Comparison of ENCODE assay signal across 15 mouse cellular contexts in genomic region chr11:95570827-95571619, GRCm38 (mm10). TPM values are rescaled to one million over a fixed set of nuclear protein-coding genes. Genes with fewer than 3 reads are reported as not detected.
A peak's percentile ranks its signal among the peaks of the same experiment; 100 is the strongest.
DNase-seq lines count a peak whose midpoint lies in the region; ATAC-seq and TF ChIP-seq lines count a peak whose summit lies in the region.
"Had no signal": no experiment of that assay in that cellular context is flagged by ENCODE, and none has a peak within 500 bp of the region (broad histone marks: within the 10 kb centered on the region; RNA-seq: fewer than 3 reads in every experiment).

No protein-coding gene starts in this region.

- H3K9me3 ChIP-seq in forebrain, embryonic 11.5 days (ENCODE audit: control insufficient read depth, low read length): no peaks in the 10 kb centered on the region
- no peaks in the 10 kb centered on the region for H3K9me3 ChIP-seq in forebrain, embryonic 13.5 days (replicated peaks)
- H3K9me3 ChIP-seq in kidney, embryonic 15.5 days (replicated peaks): no peaks in the 10 kb centered on the region
- no peaks in the 10 kb centered on the region for H3K9me3 ChIP-seq in E14TG2a.4 (ENCODE audit: low read length)
- H3K9me3 ChIP-seq in limb, embryonic 10.5 days (replicated peaks): no peaks in the 10 kb centered on the region
- H3K9me3 ChIP-seq: liver, embryonic 13.5 days; megakaryocyte, embryonic 14.5 days; neural tube, embryonic 12.5 days; stomach, embryonic 15.5 days had no signal

- peak; percentile 75 for DNase-seq in forebrain, embryonic 11.5 days (ENCODE audit: low spot score)
- no peak for DNase-seq in kidney, adult 18-20 months
- peak; percentile 50 for DNase-seq in limb, embryonic 10.5 days (ENCODE audit: low spot score)
- DNase-seq in testis, postnatal 14 days (ENCODE audit: low spot score): no peak
- no peak for DNase-seq in thymus, postnatal 0 days (ENCODE audit: low spot score)
- DNase-seq: B cell, adult 2 months; cerebellum, adult 18-20 months; kidney, adult 2 months; liver, embryonic 13.5 days had no signal

- no peak overlapping the region for H3K4me3 ChIP-seq in forebrain, embryonic 11.5 days (ENCODE audit: low read depth, low read length)
- no peak overlapping the region for H3K4me3 ChIP-seq in forebrain, embryonic 13.5 days
- H3K4me3 ChIP-seq in kidney, embryonic 15.5 days (replicated peaks): no peak overlapping the region
- H3K4me3 ChIP-seq in E14TG2a.4 (replicated peaks; ENCODE audit: low read length): peak overlapping the region; percentile 63
- no peak overlapping the region for H3K4me3 ChIP-seq in limb, embryonic 10.5 days
- H3K4me3 ChIP-seq: liver, embryonic 13.5 days; megakaryocyte, embryonic 14.5 days; neural tube, embryonic 12.5 days; stomach, embryonic 15.5 days had no signal

- no peak; the same call in 1 of the 2 replicates for TF ChIP-seq CTCF in E14TG2a.4 (conservative IDR thresholded peaks at IDR 0.05; ENCODE audit: low read length)

- no peaks in the 10 kb centered on the region for H3K36me3 ChIP-seq in forebrain, embryonic 11.5 days (ENCODE audit: control insufficient read depth, insufficient read depth, low read length)
- H3K36me3 ChIP-seq in forebrain, embryonic 13.5 days (ENCODE audit: poor library complexity, severe bottlenecking): no peaks in the 10 kb centered on the region
- peaks cover 5% of the 10 kb centered on the region; the same call in 1 of the 2 replicates for H3K36me3 ChIP-seq in kidney, embryonic 15.5 days
- H3K36me3 ChIP-seq in E14TG2a.4 (ENCODE audit: insufficient read depth, low read length): peaks cover 58% of the 10 kb centered on the region
- no peaks in the 10 kb centered on the region for H3K36me3 ChIP-seq in limb, embryonic 10.5 days
- H3K36me3 ChIP-seq: liver, embryonic 13.5 days; stomach, embryonic 15.5 days had no signal

- H3K27me3 ChIP-seq in forebrain, embryonic 11.5 days (ENCODE audit: control insufficient read depth, insufficient read depth, low read length): no peaks in the 10 kb centered on the region
- peaks cover 11% of the 10 kb centered on the region; the same call in 1 of the 2 replicates for H3K27me3 ChIP-seq in forebrain, embryonic 13.5 days
- H3K27me3 ChIP-seq in kidney, embryonic 15.5 days: 0 out of 2 replicates have a peak, but pooled peaks cover 13% of the 10 kb centered on the region
- H3K27me3 ChIP-seq in E14TG2a.4 (ENCODE audit: insufficient read depth, low read length): peaks cover 8% of the 10 kb centered on the region; the same call in 1 of the 2 replicates
- peaks cover 30% of the 10 kb centered on the region for H3K27me3 ChIP-seq in limb, embryonic 10.5 days (ENCODE audit: low read depth, poor library complexity, severe bottlenecking)

- H3K9ac ChIP-seq in forebrain, embryonic 11.5 days (ENCODE audit: low read length): no peak overlapping the region
- H3K9ac ChIP-seq in forebrain, embryonic 13.5 days: no peak overlapping the region
- no peak overlapping the region for H3K9ac ChIP-seq in kidney, embryonic 15.5 days
- H3K9ac ChIP-seq: liver, embryonic 13.5 days; neural tube, embryonic 12.5 days; stomach, embryonic 15.5 days had no signal

- peak; percentile 33; the same call in 1 of the 2 replicates for ATAC-seq in forebrain, embryonic 11.5 days (replicated peaks; ENCODE audit: low FRiP score)
- ATAC-seq in forebrain, embryonic 13.5 days: no peak
- peak; percentile 26; the same call in 1 of the 2 replicates for ATAC-seq in kidney, embryonic 15.5 days (replicated peaks; ENCODE audit: low FRiP score)

- H3K4me1 ChIP-seq in forebrain, embryonic 11.5 days (replicated peaks; ENCODE audit: control insufficient read depth, insufficient read depth, low read length): peaks cover 4% of the 10 kb centered on the region; the same call in 1 of the 2 replicates
- H3K4me1 ChIP-seq in forebrain, embryonic 13.5 days: peaks cover 25% of the 10 kb centered on the region
- H3K4me1 ChIP-seq in kidney, embryonic 15.5 days: peaks cover 63% of the 10 kb centered on the region
- peaks cover 69% of the 10 kb centered on the region for H3K4me1 ChIP-seq in E14TG2a.4 (replicated peaks; ENCODE audit: low read depth, low read length)
- peaks cover 83% of the 10 kb centered on the region for H3K4me1 ChIP-seq in limb, embryonic 10.5 days
- H3K4me1 ChIP-seq: liver, embryonic 13.5 days had no signal

- no peak overlapping the region for H3K4me2 ChIP-seq in forebrain, embryonic 11.5 days (ENCODE audit: low read depth, low read length, severe bottlenecking)
- no peak overlapping the region for H3K4me2 ChIP-seq in forebrain, embryonic 13.5 days
- H3K4me2 ChIP-seq in kidney, embryonic 15.5 days: no peak overlapping the region
- H3K4me2 ChIP-seq: liver, embryonic 13.5 days; neural tube, embryonic 12.5 days had no signal

- WGBS in forebrain, embryonic 11.5 days: 61% methylated on average over 25 of the region's 25 CpGs
- WGBS in forebrain, embryonic 13.5 days: 49% methylated on average over 25 of the region's 25 CpGs
- WGBS in kidney, embryonic 15.5 days: 54% methylated on average over 25 of the region's 25 CpGs
- WGBS in limb, embryonic 10.5 days: 52% methylated on average over 25 of the region's 25 CpGs

- no peak overlapping the region for H3K27ac ChIP-seq in forebrain, embryonic 11.5 days (ENCODE audit: low read depth, low read length)
- H3K27ac ChIP-seq in forebrain, embryonic 13.5 days: no peak overlapping the region
- no peak overlapping the region for H3K27ac ChIP-seq in kidney, embryonic 15.5 days
- H3K27ac ChIP-seq in limb, embryonic 10.5 days: peak overlapping the region; percentile 73
- H3K27ac ChIP-seq: liver, embryonic 13.5 days; neural tube, embryonic 12.5 days had no signal

RNA-seq across cellular contexts. Expression of gene Ngfr, which starts 16.5 kb away (rescaled TPM):
- polyA plus RNA-seq in forebrain, embryonic 11.5 days (2014; fragmentation: Nextera tagmentation; extraction: Ambion mirVana): 10.5 and 11.5 TPM in 2 replicates
- 6.3 and 7.5 TPM in 2 replicates for polyA plus RNA-seq in forebrain, embryonic 13.5 days (2015; fragmentation: Nextera tagmentation; extraction: Ambion mirVana)
- 25.8 and 28.7 TPM in 2 replicates for polyA plus RNA-seq in kidney, embryonic 15.5 days (2015; fragmentation: Nextera tagmentation; extraction: Ambion mirVana)
- polyA plus RNA-seq in limb, embryonic 10.5 days (2016; fragmentation: Nextera tagmentation; extraction: Ambion mirVana): 9.7 and 16.3 TPM in 2 replicates
- polyA plus RNA-seq in thymus, postnatal 0 days (2015; fragmentation: Nextera tagmentation; extraction: Ambion mirVana): 1.1 and 1.2 TPM in 2 replicates

RNA-seq across cellular contexts. Expression of gene Nxph3, which starts 56.7 kb away (rescaled TPM):
- 0.25 and 0.28 TPM in 2 replicates for polyA plus RNA-seq in forebrain, embryonic 11.5 days (2014; fragmentation: Nextera tagmentation; extraction: Ambion mirVana)
- polyA plus RNA-seq in forebrain, embryonic 13.5 days (2015; fragmentation: Nextera tagmentation; extraction: Ambion mirVana): 1.8 and 2.2 TPM in 2 replicates
- polyA plus RNA-seq in kidney, embryonic 15.5 days (2015; fragmentation: Nextera tagmentation; extraction: Ambion mirVana): 0.32 and 0.40 TPM in 2 replicates
- 0.38 and 0.66 TPM in 2 replicates for polyA plus RNA-seq in limb, embryonic 10.5 days (2016; fragmentation: Nextera tagmentation; extraction: Ambion mirVana)
- polyA plus RNA-seq in thymus, postnatal 0 days (2015; fragmentation: Nextera tagmentation; extraction: Ambion mirVana): 0.09 TPM in 1 of 2 replicates, not detected in the other

Comparison
In these comparisons a context has a peak if more than half of its experiments do, and no peak if none do; other contexts are left out.
1. DNase-seq: peak in forebrain, embryonic 11.5 days (single experiment) and limb, embryonic 10.5 days (single experiment); none in kidney, adult 18-20 months (single experiment), testis, postnatal 14 days (single experiment) and thymus, postnatal 0 days (single experiment).